Mouse (Mus musculus) testis, adult 2 months (tissue): ENCODE measurements around the gene Uggt2.

Experiments used
- CTCF ChIP-seq: fragments of 200-500 bp; IDR thresholded peaks from 2 replicates; pipeline ENCODE4 v1.5.1; 2012; ENCODE audit warnings: low read depth, mild to moderate bottlenecking, inconsistent platforms, low read length, moderate library complexity; ENCODE audit not compliant: control insufficient read depth, insufficient read depth, insufficient replicate concordance
- POLR2A ChIP-seq: fragments of 200-500 bp; IDR thresholded peaks from 2 replicates; pipeline ENCODE4 v1.6.1; 2012; ENCODE audit warnings: low read depth, mild to moderate bottlenecking, inconsistent platforms, low read length, moderate library complexity; ENCODE audit not compliant: control insufficient read depth

DNA sequence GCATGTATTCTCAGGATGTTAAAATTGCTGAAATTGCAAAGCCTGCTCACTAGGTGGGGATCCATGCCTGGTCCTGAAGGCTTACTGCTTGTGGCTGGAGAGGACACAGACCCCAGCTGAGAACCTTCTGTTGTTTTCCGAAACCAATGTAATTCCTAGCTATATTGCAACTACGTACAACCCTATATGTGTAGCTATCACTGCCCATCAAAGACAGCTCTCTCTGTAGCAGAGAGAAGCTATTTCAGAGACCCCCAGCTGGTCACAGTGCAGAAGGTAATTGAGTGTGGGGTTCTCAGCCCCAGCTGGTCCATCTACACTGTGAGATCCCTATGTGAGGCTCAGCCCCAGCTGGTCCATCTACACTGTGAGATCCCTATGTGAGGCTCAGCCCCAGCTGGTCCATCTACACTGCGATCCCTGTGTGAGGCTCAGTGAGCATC is 10.6 kb upstream of the Uggt2 start:
- TF ChIP-seq CTCF (no peak), POLR2A (no peak)
